Mouse (Mus musculus): Measurements from ENCODE around the gene Rbp7. TPM values are rescaled to one million over a fixed set of nuclear protein-coding genes. Genes with fewer than 3 reads are reported as not detected.

Gene Rbp7
- total and polyA plus RNA-seq, 3 experiments = not detected

- no peak for TF ChIP-seq JUND (conservative IDR thresholded peaks at IDR 0.05; ENCODE audit: low read depth, low read length)
- no peak for TF ChIP-seq TCF12 (IDR thresholded peaks at IDR 0.05; ENCODE audit: low read depth, low read length)
- no peak for TF ChIP-seq ZNF384 (IDR thresholded peaks at IDR 0.05; ENCODE audit: low read depth, low read length)
- no peak for TF ChIP-seq NELFE (IDR thresholded peaks at IDR 0.05; ENCODE audit: low read depth, low read length)
- TF ChIP-seq CHD2 (IDR thresholded peaks at IDR 0.05; ENCODE audit: low read length) = no peak
- no peak for TF ChIP-seq CTCF (conservative IDR thresholded peaks at IDR 0.05 in 1 of 2, IDR thresholded peaks at IDR 0.05 in 1 of 2; ENCODE audit: low read depth in 2 of 2, low read length in 2 of 2)
- TF ChIP-seq MEF2A (IDR thresholded peaks at IDR 0.05; ENCODE audit: borderline replicate concordance, low read depth, low read length) = no peak
- TF ChIP-seq SMC3 (IDR thresholded peaks at IDR 0.05; ENCODE audit: low read depth, low read length) = no peak
- no peak for TF ChIP-seq MYC (IDR thresholded peaks at IDR 0.05; ENCODE audit: low read depth, low read length)
- no peak for TF ChIP-seq GABPA (IDR thresholded peaks at IDR 0.05; ENCODE audit: insufficient replicate concordance, low read depth, low read length)
- TF ChIP-seq USF1 (IDR thresholded peaks at IDR 0.05; ENCODE audit: low read depth, low read length) = no peak
- no peak for TF ChIP-seq PAX5 (IDR thresholded peaks at IDR 0.05; ENCODE audit: low read length)
- Histone ChIP-seq H3K9me3 (replicated peaks; ENCODE audit: low read length) (no peaks in the 10 kb centered on the region), H3K4me3 (replicated peaks in 1 of 3; ENCODE audit: low read depth in 2 of 3, low read length in 2 of 3, poor library complexity in 1 of 3) (no peak overlapping the region), H3K27ac (ENCODE audit: insufficient read depth, low read depth) (no peak overlapping the region), H3K4me2 (ENCODE audit: insufficient read depth, low read depth, poor library complexity, severe bottlenecking) (no peak overlapping the region), H3K9ac (ENCODE audit: insufficient read depth, low read depth) (no peak overlapping the region), H3K79me2 (replicated peaks; ENCODE audit: control insufficient read depth, extremely low read depth, insufficient read depth, poor library complexity, severe bottlenecking) (no peaks in the 10 kb centered on the region), H3K36me3 (replicated peaks in 1 of 2; ENCODE audit: control insufficient read depth in 1 of 2, insufficient read depth in 1 of 2, low read length in 1 of 2) (peaks cover 0 to 4% of the 10 kb centered on the region in 2 experiments), H3K4me1 (ENCODE audit: control insufficient read depth in 1 of 2, insufficient read depth in 2 of 2) (0 out of 4 replicates have a peak, but pooled peaks cover 0 to 4% of the 10 kb centered on the region in 2 experiments), H3K27me3 (replicated peaks) (no peaks in the 10 kb centered on the region)
- in situ Hi-C loops (cut with MboI; ENCODE audit: low pct_ligation_motif_present, low pct_unique_long_range_greater_than_20kb, low sequenced_read_pairs) (no loop called here), dilution Hi-C loops (cut with MboI; ENCODE audit: extremely low pct_ligation_motif_present, extremely low pct_unique_long_range_greater_than_20kb, low sequenced_read_pairs) (no loop called here)
- no peak for DNase-seq (ENCODE audit: extremely low read depth)
These were observed 7.7 kb upstream of the Rbp7 start for GRCm38 (mm10) chr4:149462305-149462971.

GRCm38 (mm10) chr4:149461579-149462304 is 7.0 kb upstream of the Rbp7 start:
- dilution Hi-C loops (cut with MboI; ENCODE audit: extremely low pct_ligation_motif_present, extremely low pct_unique_long_range_greater_than_20kb, low sequenced_read_pairs) (no loop called here), in situ Hi-C loops (cut with MboI; ENCODE audit: low pct_ligation_motif_present, low pct_unique_long_range_greater_than_20kb, low sequenced_read_pairs) (no loop called here)
- Histone ChIP-seq H3K27ac (ENCODE audit: insufficient read depth, low read depth) (no peak overlapping the region), H3K27me3 (replicated peaks) (no peaks in the 10 kb centered on the region), H3K4me1 (ENCODE audit: control insufficient read depth in 1 of 2, insufficient read depth in 2 of 2) (0 out of 4 replicates have a peak, but pooled peaks cover 0 to 4% of the 10 kb centered on the region in 2 experiments), H3K9me3 (replicated peaks; ENCODE audit: low read length) (no peaks in the 10 kb centered on the region), H3K4me2 (ENCODE audit: insufficient read depth, low read depth, poor library complexity, severe bottlenecking) (no peak overlapping the region), H3K36me3 (replicated peaks in 1 of 2; ENCODE audit: control insufficient read depth in 1 of 2, insufficient read depth in 1 of 2, low read length in 1 of 2) (peaks cover 0 to 1% of the 10 kb centered on the region in 2 experiments), H3K9ac (ENCODE audit: insufficient read depth, low read depth) (no peak overlapping the region), H3K4me3 (replicated peaks in 1 of 3; ENCODE audit: low read depth in 2 of 3, low read length in 2 of 3, poor library complexity in 1 of 3) (no peak overlapping the region), H3K79me2 (replicated peaks; ENCODE audit: control insufficient read depth, extremely low read depth, insufficient read depth, poor library complexity, severe bottlenecking) (no peaks in the 10 kb centered on the region)
- TF ChIP-seq RCOR1 (conservative IDR thresholded peaks at IDR 0.05; ENCODE audit: low read depth, low read length) (no peak), GABPA (IDR thresholded peaks at IDR 0.05; ENCODE audit: insufficient replicate concordance, low read depth, low read length) (no peak), EP300 (IDR thresholded peaks at IDR 0.05; ENCODE audit: low read length) (no peak), USF1 (IDR thresholded peaks at IDR 0.05; ENCODE audit: low read depth, low read length) (no peak), HCFC1 (IDR thresholded peaks at IDR 0.05; ENCODE audit: low read depth, low read length) (no peak), ZC3H11A (IDR thresholded peaks at IDR 0.05; ENCODE audit: low read depth, low read length) (no peak), MAFK (IDR thresholded peaks at IDR 0.05; ENCODE audit: insufficient replicate concordance, low read length) (no peak), SMC3 (IDR thresholded peaks at IDR 0.05; ENCODE audit: low read depth, low read length) (no peak), POLR2A (IDR thresholded peaks at IDR 0.05; ENCODE audit: low read depth, low read length) (no peak), MXI1 (IDR thresholded peaks at IDR 0.05; ENCODE audit: low read depth, low read length) (no peak), NELFE (IDR thresholded peaks at IDR 0.05; ENCODE audit: low read depth, low read length) (no peak), PAX5 (IDR thresholded peaks at IDR 0.05; ENCODE audit: low read length) (no peak), JUND (conservative IDR thresholded peaks at IDR 0.05; ENCODE audit: low read depth, low read length) (no peak)
- no peak for DNase-seq (ENCODE audit: extremely low read depth)

Data from CH12.LX (cell line).